Mouse (Mus musculus) myocyte (in vitro differentiated cells): ENCODE measurements around the gene Dnal1.

Source experiments
- MAX ChIP-seq: IDR thresholded peaks from one replicate; pipeline ENCODE4 v1.6.1; 2011; ENCODE audit warnings: low read depth, mild to moderate bottlenecking, control low read depth
- POLR2A ChIP-seq: IDR thresholded peaks from one replicate; pipeline ENCODE4 v1.6.1; 2011; ENCODE audit warnings: low read depth, mild to moderate bottlenecking, control low read depth, moderate library complexity; ENCODE audit not compliant: insufficient read length
- REST ChIP-seq: IDR thresholded peaks from one replicate; pipeline ENCODE4 v1.6.1; 2011; ENCODE audit warnings: mild to moderate bottlenecking, control low read depth, moderate library complexity; ENCODE audit not compliant: insufficient read depth, insufficient read length
- SRF ChIP-seq: IDR thresholded peaks from one replicate; pipeline ENCODE4 v1.6.1; 2011; ENCODE audit warnings: low read depth; ENCODE audit not compliant: control insufficient read depth, insufficient read length

GRCm38 (mm10) chr12:84193642-84194399, 79.7 kb downstream of the Dnal1 start:
- TF ChIP-seq SRF (peak; percentile 99), REST (no peak), MAX (peak; percentile 50), POLR2A (peak; percentile 86)
